Mouse (Mus musculus) ES-Bruce4 (cell line): ENCODE measurements around the gene Sox5.

Experiments
- CTCF ChIP-seq: IDR thresholded peaks from one replicate; pipeline ENCODE4 v1.8.1; 2011; ENCODE audit warnings: low read depth, low read length
- POLR2A ChIP-seq: IDR thresholded peaks from one replicate; pipeline ENCODE4 v1.8.1; 2011; ENCODE audit warnings: low read length; ENCODE audit not compliant: insufficient read depth

DNA sequence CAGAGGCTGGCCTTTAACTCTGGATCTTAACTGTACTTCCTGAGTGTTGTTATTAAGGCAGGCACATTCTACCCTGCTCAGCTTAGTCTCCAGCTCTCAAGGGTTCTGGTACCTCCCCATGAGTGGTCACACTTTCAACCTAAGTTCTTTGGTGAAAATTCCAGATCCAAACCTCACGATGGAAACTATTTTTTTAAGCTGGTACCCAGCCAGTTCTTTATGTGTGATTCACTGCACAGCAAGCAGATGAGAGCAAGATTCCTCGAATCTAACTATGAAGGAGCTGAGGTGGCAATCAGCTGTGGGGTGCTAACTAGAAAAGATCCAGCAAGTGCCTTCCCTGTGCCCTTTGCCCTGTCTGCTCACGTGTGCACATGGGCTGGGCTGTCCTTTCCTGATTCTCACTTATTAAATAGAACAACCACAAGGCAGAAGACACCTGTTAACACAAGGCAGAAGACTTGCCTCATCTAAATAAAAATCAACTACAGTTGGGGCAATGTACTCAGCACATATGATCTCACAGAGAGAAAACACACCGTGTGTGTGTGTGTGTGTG is 118.2 kb downstream of the Sox5 start:
- TF ChIP-seq CTCF (no peak), POLR2A (no peak)
